Mouse (Mus musculus) inflammation-experienced regulatory T-cells (primary cell): ENCODE results near the gene Rtl9. TPM values are rescaled to one million over a fixed set of nuclear protein-coding genes. Genes with fewer than 3 reads are reported as not detected.

Experiments
- polyA plus RNA-seq, 2 experiments: library from polyadenylated mRNA; unstranded; fragments of 100-300 nt; shearing (Covaris generic); gene quantifications; one replicate each; pipeline ENCODE4 v1.2.1; 2017

The Rtl9 gene
- not detected for polyA plus RNA-seq

GRCm38 (mm10) chrX:143099044-143099754 lies at the start of gene Rtl9:
Gene Rtl9 (plus strand): TSS chrX:143099594.

Other genes starting within 250 kb of the Rtl9 start
- 1 to 10 TPM; 4.7 to 5.0 TPM for gene Ammecr1, start 132.9 kb upstream of the Rtl9 start, polyA plus RNA-seq